Mouse (Mus musculus) heart, adult 2 months (tissue): Measurements from ENCODE around the gene Ntrk3. TPM values are rescaled to one million over a fixed set of nuclear protein-coding genes. Genes with fewer than 3 reads are reported as not detected.

ENCODE experiments used
- DNase-seq, 2 experiments: peaks; one replicate each; pipeline ENCODE4 v3.0.0; 2021
- H3K27ac ChIP-seq: fragments of 200-600 bp; 2 replicates; pipeline ENCODE4 v1.8.1; 2022
- H3K27me3 ChIP-seq: fragments of 200-500 bp; 2 replicates; pipeline ENCODE4 v1.6.1; 2012; ENCODE audit warnings: mild to moderate bottlenecking, low read length, inconsistent platforms, mixed read lengths; ENCODE audit not compliant: control insufficient read depth, insufficient read depth
- H3K36me3 ChIP-seq: fragments of 200-500 bp; 2 replicates; pipeline ENCODE4 v1.6.1; 2012; ENCODE audit warnings: low read length, inconsistent platforms; ENCODE audit not compliant: control insufficient read depth, insufficient read depth
- H3K4me1 ChIP-seq: fragments of 200-500 bp; 2 replicates; pipeline ENCODE4 v1.6.1; 2011; ENCODE audit warnings: low read length; ENCODE audit not compliant: control insufficient read depth, insufficient read depth
- H3K4me3 ChIP-seq: fragments of 200-600 bp; 2 replicates; pipeline ENCODE4 v1.8.1; 2022
- H3K79me2 ChIP-seq: fragments of 200-500 bp; replicated peaks from 2 replicates; pipeline ENCODE4 v1.6.1; 2012; ENCODE audit warnings: mild to moderate bottlenecking, inconsistent platforms, low read length, moderate library complexity, mixed read lengths; ENCODE audit not compliant: control insufficient read depth, insufficient read depth
- H3K9ac ChIP-seq: fragments of 200-500 bp; 2 replicates; pipeline ENCODE4 v1.6.1; 2012; ENCODE audit warnings: low read depth, mild to moderate bottlenecking, control low read depth, inconsistent platforms, low read length, mixed read lengths
- CTCF ChIP-seq: fragments of 200-600 bp; IDR thresholded peaks from 2 replicates; pipeline ENCODE4 v1.8.1; 2022; ENCODE audit warnings: antibody characterized with exemption, mild to moderate bottlenecking, moderate library complexity
- EP300 ChIP-seq: fragments of 200-500 bp; IDR thresholded peaks from 2 replicates; pipeline ENCODE4 v1.6.1; 2011; ENCODE audit warnings: low read depth, low read length, control low read depth; ENCODE audit not compliant: insufficient read depth
- POLR2A ChIP-seq: fragments of 200-500 bp; IDR thresholded peaks from 2 replicates; pipeline ENCODE4 v1.6.1; 2011; ENCODE audit warnings: mild to moderate bottlenecking, low read depth, low read length, control low read depth; ENCODE audit not compliant: insufficient read depth
- WGBS: fragments of 180-500 bp; shearing (Covaris S2); methylation state at CpG from one replicate; pipeline ENCODE4 v1.1.7; 2018; 5-methylcytosine and 5-hydroxymethylcytosine counted together
- intact Hi-C: fragments of 180-260 bp; cut with DNase I; formaldehyde crosslinking; loops from one replicate; pipeline ENCODE4 v1.15.1; 2025
- polyA plus RNA-seq: library from polyadenylated mRNA; depleted of rRNA; stranded (reverse); fragments of >200 nt; gene quantifications from 2 replicates; pipeline ENCODE4 v1.2.3, GENCODE M21; 2012
- total RNA-seq, 2 experiments: library from RNA; stranded (reverse); gene quantifications; 2 replicates each; pipeline ENCODE4 v1.2.3; 2021

Ntrk3 gene
- total and polyA plus RNA-seq, 3 experiments: 1.4 to 9.1 (median 1.8) TPM

- no peak for DNase-seq
- H3K4me1 ChIP-seq: no peaks in the 10 kb centered on the region
- no peak overlapping the region for H3K4me3 ChIP-seq
- H3K27me3 ChIP-seq: no peaks in the 10 kb centered on the region
- TF ChIP-seq CTCF (no peak), POLR2A (no peak), EP300 (no peak)
- no peak overlapping the region for H3K9ac ChIP-seq
- intact Hi-C loops: no loop called here
- no peak overlapping the region for H3K27ac ChIP-seq
- no peaks in the 10 kb centered on the region for H3K79me2 ChIP-seq
- H3K36me3 ChIP-seq: no peaks in the 10 kb centered on the region
- WGBS: 60% methylated on average over 4 of the region's 4 CpGs
Observed at GRCm38 (mm10) chr7:78397215-78397614, 340.6 kb downstream of the Ntrk3 start.

- H3K4me3 ChIP-seq: no peak overlapping the region
- H3K27me3 ChIP-seq: no peaks in the 10 kb centered on the region
- no peak for TF ChIP-seq CTCF
- TF ChIP-seq POLR2A: no peak
- no peak for TF ChIP-seq EP300
- WGBS: 89% methylated on average over 3 of the region's 3 CpGs
- no peak for DNase-seq
- H3K27ac ChIP-seq: no peak overlapping the region
- H3K79me2 ChIP-seq: no peaks in the 10 kb centered on the region
- H3K4me1 ChIP-seq: no peaks in the 10 kb centered on the region
- intact Hi-C loops: no loop called here
- H3K36me3 ChIP-seq: peaks cover 1% of the 10 kb centered on the region; the same call in 1 of the 2 replicates
- H3K9ac ChIP-seq: no peak overlapping the region
Observed at GRCm38 (mm10) chr7:78390019-78390418, 347.8 kb downstream of the Ntrk3 start.

GRCm38 (mm10) chr7:78388101-78388500, 349.7 kb downstream of the Ntrk3 start:
- H3K27me3 ChIP-seq: no peaks in the 10 kb centered on the region
- TF ChIP-seq POLR2A: no peak
- no peak for TF ChIP-seq CTCF
- TF ChIP-seq EP300: no peak
- no peak overlapping the region for H3K9ac ChIP-seq
- 59% methylated on average over 5 of the region's 5 CpGs for WGBS
- no peak for DNase-seq
- no peaks in the 10 kb centered on the region; the same call in 1 of the 2 replicates for H3K4me1 ChIP-seq
- H3K27ac ChIP-seq: no peak overlapping the region
- intact Hi-C loops: loop anchor here (5.0 kb wide), 1 partner anchor 179 kb away; no protein-coding TSS in a partner anchor
- H3K4me3 ChIP-seq: no peak overlapping the region
- no peaks in the 10 kb centered on the region for H3K79me2 ChIP-seq
- H3K36me3 ChIP-seq: peaks cover 1% of the 10 kb centered on the region; the same call in 1 of the 2 replicates

- intact Hi-C loops: loop anchor here (2.0 to 5.0 kb wide), 2 partner anchors 53 to 181 kb away; no protein-coding TSS in a partner anchor
- TF ChIP-seq POLR2A: no peak
- TF ChIP-seq EP300: 0 out of 2 replicates have a peak, but pooled peaks have one; percentile 21
- H3K4me1 ChIP-seq: no peaks in the 10 kb centered on the region; the same call in 1 of the 2 replicates
- H3K36me3 ChIP-seq: peaks cover 1% of the 10 kb centered on the region; the same call in 1 of the 2 replicates
- WGBS: 14% methylated on average over 1 of the region's 1 CpGs
- H3K4me3 ChIP-seq: no peak overlapping the region
- H3K27ac ChIP-seq: peak overlapping the region; percentile 47
- DNase-seq: peak in 1 of 2 experiments; percentile 66
- no peaks in the 10 kb centered on the region for H3K79me2 ChIP-seq
- no peaks in the 10 kb centered on the region for H3K27me3 ChIP-seq
- no peak overlapping the region for H3K9ac ChIP-seq
Observed at GRCm38 (mm10) chr7:78385971-78386370, 351.8 kb downstream of the Ntrk3 start.

GRCm38 (mm10) chr7:78384111-78384510, 353.7 kb downstream of the Ntrk3 start:
- Histone ChIP-seq H3K36me3 (peaks cover 1% of the 10 kb centered on the region; the same call in 1 of the 2 replicates), H3K79me2 (no peaks in the 10 kb centered on the region), H3K4me3 (no peak overlapping the region), H3K27ac (no peak overlapping the region; the same call in 1 of the 2 replicates), H3K27me3 (no peaks in the 10 kb centered on the region), H3K9ac (no peak overlapping the region), H3K4me1 (no peaks in the 10 kb centered on the region; the same call in 1 of the 2 replicates)
- intact Hi-C loops: no loop called here
- TF ChIP-seq EP300: no peak
- no peak for TF ChIP-seq POLR2A
- no peak for TF ChIP-seq CTCF
- peak; percentile 51 to 53 for DNase-seq

- intact Hi-C loops: no loop called here
- TF ChIP-seq CTCF (peak; percentile 13; the same call in 1 of the 2 replicates), POLR2A (no peak), EP300 (no peak)
- no peak overlapping the region for H3K27ac ChIP-seq
- H3K27me3 ChIP-seq: no peaks in the 10 kb centered on the region
- no peak overlapping the region for H3K9ac ChIP-seq
- peaks cover 1% of the 10 kb centered on the region; the same call in 1 of the 2 replicates for H3K36me3 ChIP-seq
- H3K4me1 ChIP-seq: no peaks in the 10 kb centered on the region; the same call in 1 of the 2 replicates
- DNase-seq: peak in 1 of 2 experiments; percentile 17
- 9% methylated on average over 1 of the region's 1 CpGs for WGBS
- H3K79me2 ChIP-seq: no peaks in the 10 kb centered on the region
- no peak overlapping the region for H3K4me3 ChIP-seq
Observed at GRCm38 (mm10) chr7:78382126-78382525, 355.7 kb downstream of the Ntrk3 start.
